Mouse (Mus musculus) hindbrain, embryonic 15.5 days (tissue): ENCODE results near the gene Brd3os. TPM values are rescaled to one million over a fixed set of nuclear protein-coding genes. Genes with fewer than 3 reads are reported as not detected.

Experiments used
- ATAC-seq: fragments of 200-750 bp; cut with Nextera tagmentation; 2 replicates; pipeline ENCODE4 v1.8.0; 2017; ENCODE audit warnings: low read depth, moderate number of reproducible peaks, moderate TSS enrichment; ENCODE audit not compliant: low FRiP score
- H3K27ac ChIP-seq: fragments of 300-500 bp; sonication (generic); replicated peaks from 2 replicates; pipeline ENCODE4 v1.5.1; 2015; ENCODE audit warnings: mild to moderate bottlenecking, inconsistent platforms
- H3K27me3 ChIP-seq: fragments of 300-500 bp; sonication (generic); 2 replicates; pipeline ENCODE4 v1.6.1; 2015; ENCODE audit warnings: control low read depth, inconsistent platforms
- H3K36me3 ChIP-seq: fragments of 300-500 bp; sonication (generic); 2 replicates; pipeline ENCODE4 v1.6.1; 2015; ENCODE audit warnings: control low read depth, inconsistent platforms
- H3K4me1 ChIP-seq: fragments of 300-500 bp; sonication (generic); replicated peaks from 2 replicates; pipeline ENCODE4 v1.6.1; 2015; ENCODE audit warnings: control low read depth, inconsistent platforms
- H3K4me2 ChIP-seq: fragments of 300-500 bp; sonication (generic); 2 replicates; pipeline ENCODE4 v1.6.1; 2015; ENCODE audit warnings: moderate library complexity, mild to moderate bottlenecking, inconsistent platforms
- H3K4me3 ChIP-seq: fragments of 300-500 bp; sonication (generic); 2 replicates; pipeline ENCODE4 v1.5.1; 2015; ENCODE audit warnings: mild to moderate bottlenecking, inconsistent platforms
- H3K9ac ChIP-seq: fragments of 300-500 bp; sonication (generic); 2 replicates; pipeline ENCODE4 v1.6.1; 2015; ENCODE audit warnings: inconsistent platforms
- H3K9me3 ChIP-seq: fragments of 300-500 bp; sonication (generic); 2 replicates; pipeline ENCODE4 v1.6.1; 2016; ENCODE audit warnings: control low read depth, inconsistent platforms
- WGBS: fragments of 180-500 bp; shearing (Covaris S2); methylation state at CpG from one replicate; pipeline ENCODE4 v1.1.7; 2015; 5-methylcytosine and 5-hydroxymethylcytosine counted together
- polyA plus RNA-seq: library from polyadenylated mRNA; unstranded; fragments of >200 nt; fragmentation: Nextera tagmentation; extraction: Ambion mirVana; gene quantifications from 2 replicates; pipeline ENCODE4 v1.2.1, GENCODE M21; 2015

Gene Brd3os
- polyA plus RNA-seq, 1 experiment from 2014 or later, result 44.6 TPM

DNA sequence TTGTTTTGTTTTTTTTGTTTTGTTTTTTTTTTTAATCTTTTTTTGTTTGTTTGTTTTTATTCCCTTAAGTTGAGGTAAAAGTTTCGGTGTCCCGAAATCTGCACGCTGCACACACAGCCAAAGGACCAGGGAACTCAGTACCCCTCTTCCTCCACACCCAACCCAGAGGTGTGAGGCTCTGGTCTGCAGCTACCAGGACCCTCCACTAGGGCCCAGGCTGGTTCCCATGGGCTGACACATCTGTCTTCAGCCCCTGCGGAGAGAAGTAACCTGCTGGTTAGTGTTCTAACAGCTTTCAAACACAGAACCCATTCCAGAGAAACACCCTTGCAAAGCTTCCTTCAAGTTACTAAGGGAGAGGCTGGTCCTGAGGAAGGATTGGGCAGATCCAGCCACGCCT, 5.7 kb downstream of the Brd3os start:
- Histone ChIP-seq H3K4me3 (no peak overlapping the region), H3K36me3 (peaks cover 62% of the 10 kb centered on the region), H3K9me3 (no peaks in the 10 kb centered on the region), H3K9ac (no peak overlapping the region), H3K4me2 (no peak overlapping the region), H3K27ac (no peak overlapping the region), H3K27me3 (no peaks in the 10 kb centered on the region), H3K4me1 (peaks cover 15% of the 10 kb centered on the region)
- ATAC-seq, result no peak
- WGBS, result 90% methylated on average over 5 of the region's 5 CpGs

DNA sequence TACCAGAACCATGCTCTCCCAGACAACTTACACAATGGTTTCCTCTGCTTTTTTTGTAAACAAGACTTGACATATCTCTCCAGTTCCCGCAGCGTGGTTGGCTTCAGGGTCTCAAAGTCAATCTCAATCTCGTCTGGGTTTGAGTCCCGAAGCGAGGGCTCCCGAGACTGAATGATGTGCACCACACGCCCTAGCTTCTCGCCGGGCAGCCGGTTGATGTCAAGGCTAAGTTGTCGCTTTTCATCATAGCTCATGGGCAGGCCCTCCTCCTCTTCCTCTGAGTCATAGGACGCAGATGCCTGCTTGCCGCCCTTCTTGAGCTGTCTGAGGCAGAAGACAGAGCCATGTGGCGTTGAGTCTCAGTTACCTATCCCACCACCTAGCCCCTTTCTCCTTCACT, 8.1 kb downstream of the Brd3os start:
- no peak overlapping the region for H3K4me2 ChIP-seq
- no peak overlapping the region for H3K9ac ChIP-seq
- WGBS, result 92% methylated on average over 14 of the region's 14 CpGs
- H3K4me1 ChIP-seq, result no peaks in the 10 kb centered on the region
- H3K36me3 ChIP-seq, result peaks cover 79% of the 10 kb centered on the region
- no peaks in the 10 kb centered on the region for H3K9me3 ChIP-seq
- H3K4me3 ChIP-seq, result no peak overlapping the region
- no peak for ATAC-seq
- no peak overlapping the region for H3K27ac ChIP-seq
- H3K27me3 ChIP-seq, result no peaks in the 10 kb centered on the region

DNA sequence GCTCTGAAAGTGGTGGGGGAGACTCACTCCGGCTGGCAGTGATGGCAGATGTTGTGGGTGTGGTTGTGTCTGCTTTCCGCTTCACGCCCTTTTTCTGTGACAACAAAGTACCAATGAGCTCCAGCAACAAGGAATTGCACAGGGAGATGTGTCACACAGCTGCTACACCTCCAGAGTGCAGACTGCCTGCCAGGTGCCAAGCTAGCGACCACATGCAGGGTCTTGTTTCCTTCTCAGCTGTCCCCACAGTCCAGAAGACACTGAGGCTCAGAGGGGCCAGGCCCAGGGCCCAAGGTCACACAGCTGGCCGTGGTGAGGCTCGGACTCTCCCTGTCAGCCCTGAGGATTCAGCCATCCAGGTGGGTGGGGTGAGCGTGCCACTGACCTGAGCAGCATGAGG, 17.6 kb downstream of the Brd3os start:
- no peaks in the 10 kb centered on the region for H3K4me1 ChIP-seq
- H3K4me2 ChIP-seq, result no peak overlapping the region
- no peak overlapping the region for H3K4me3 ChIP-seq
- 80% methylated on average over 7 of the region's 7 CpGs for WGBS
- H3K36me3 ChIP-seq, result peaks cover 86% of the 10 kb centered on the region
- no peaks in the 10 kb centered on the region for H3K27me3 ChIP-seq
- no peaks in the 10 kb centered on the region for H3K9me3 ChIP-seq
- no peak for ATAC-seq
- no peak overlapping the region for H3K9ac ChIP-seq
- H3K27ac ChIP-seq, result no peak overlapping the region

DNA sequence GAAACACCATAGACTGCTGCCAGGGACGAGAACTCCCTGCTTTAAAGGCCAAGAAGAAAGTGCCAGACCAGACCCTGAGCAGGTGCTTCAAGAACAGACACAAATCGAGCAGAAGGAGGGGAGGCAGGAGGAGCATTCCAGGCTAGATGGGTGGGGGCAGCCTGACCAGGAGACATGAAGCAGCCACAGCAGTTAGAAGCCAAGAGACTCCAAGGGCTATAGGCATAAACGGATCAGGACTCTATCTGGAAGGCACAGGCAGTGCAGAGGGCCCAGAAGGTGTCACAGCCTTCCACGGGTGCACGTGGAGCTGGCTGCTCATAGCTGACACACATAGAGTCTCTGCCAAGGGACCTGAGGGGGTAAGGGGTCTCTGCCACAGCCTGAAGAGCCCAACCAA, 18.0 kb downstream of the Brd3os start:
- no peaks in the 10 kb centered on the region for H3K27me3 ChIP-seq
- peaks cover 83% of the 10 kb centered on the region for H3K36me3 ChIP-seq
- no peak overlapping the region for H3K27ac ChIP-seq
- H3K4me3 ChIP-seq, result no peak overlapping the region
- no peak for ATAC-seq
- H3K9me3 ChIP-seq, result no peaks in the 10 kb centered on the region
- no peak overlapping the region for H3K9ac ChIP-seq
- no peaks in the 10 kb centered on the region for H3K4me1 ChIP-seq
- 91% methylated on average over 5 of the region's 5 CpGs for WGBS
- no peak overlapping the region for H3K4me2 ChIP-seq

DNA sequence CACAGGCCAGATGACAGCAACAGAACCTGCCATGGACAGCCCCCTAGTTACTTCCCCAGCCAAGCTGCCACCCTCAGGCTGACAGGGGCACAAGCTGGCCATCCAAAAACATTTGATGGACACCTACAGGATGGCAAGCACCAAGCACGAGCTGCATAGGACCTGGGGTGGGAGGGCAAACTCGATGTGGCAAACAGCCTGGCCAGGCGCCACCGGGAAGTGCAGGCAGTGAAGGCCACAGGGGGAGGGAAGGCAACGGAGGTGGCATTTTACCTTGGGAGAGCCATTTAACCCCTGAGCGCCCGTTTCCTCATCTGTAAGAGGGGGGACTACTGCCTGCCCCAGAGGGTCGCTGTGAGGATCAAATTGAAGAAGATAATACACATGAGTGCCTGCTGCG, 18.5 kb downstream of the Brd3os start:
- peaks cover 81% of the 10 kb centered on the region for H3K36me3 ChIP-seq

DNA sequence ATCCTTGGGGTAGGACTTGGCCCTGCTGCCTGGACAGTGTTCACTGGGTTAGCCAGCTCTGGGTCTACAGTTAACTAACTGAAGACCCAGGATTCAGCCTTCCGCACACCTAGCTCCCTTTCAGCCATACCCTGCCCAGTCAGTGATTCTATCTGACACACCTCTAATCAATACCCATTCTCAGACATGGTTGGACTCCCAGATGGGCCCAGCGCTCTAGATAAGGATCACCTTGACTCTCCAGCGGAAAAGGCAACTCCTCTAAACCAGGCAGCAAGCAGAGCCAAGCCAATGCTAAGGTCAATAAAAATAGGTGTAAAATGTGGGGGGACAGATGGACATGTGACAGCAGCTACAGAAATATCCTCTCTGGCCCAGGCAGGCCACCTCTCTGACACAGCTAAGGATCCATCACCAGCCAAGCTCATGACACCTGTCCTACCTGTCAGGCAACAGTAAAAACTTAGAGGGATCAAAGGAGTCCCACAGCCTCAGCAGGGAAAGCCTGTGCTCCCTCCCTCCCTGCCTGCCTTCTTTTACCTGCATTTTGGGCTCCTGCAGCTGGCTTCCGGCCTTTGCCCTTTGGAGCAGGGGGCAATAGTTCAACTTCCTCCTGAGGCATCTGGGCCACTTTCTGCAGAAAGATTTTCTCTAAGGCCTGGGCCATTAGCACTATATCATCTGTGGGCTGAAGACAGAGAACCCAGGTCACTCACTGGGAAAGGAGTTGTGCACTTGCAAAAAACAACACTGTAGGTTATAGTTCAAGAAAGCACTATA, 19.9 kb downstream of the Brd3os start:
- ATAC-seq, result no peak
- H3K27me3 ChIP-seq, result no peaks in the 10 kb centered on the region
- H3K4me3 ChIP-seq, result no peak overlapping the region
- H3K4me2 ChIP-seq, result no peak overlapping the region
- H3K36me3 ChIP-seq, result peaks cover 70% of the 10 kb centered on the region
- H3K9me3 ChIP-seq, result no peaks in the 10 kb centered on the region
- WGBS, result 95% methylated on average over 4 of the region's 4 CpGs
- H3K9ac ChIP-seq, result no peak overlapping the region
- no peak overlapping the region for H3K27ac ChIP-seq
- no peaks in the 10 kb centered on the region for H3K4me1 ChIP-seq

More for the DNA sequence above, 18.5 kb downstream of the Brd3os start:
- Histone ChIP-seq H3K4me2 (no peak overlapping the region), H3K4me3 (no peak overlapping the region), H3K27ac (no peak overlapping the region), H3K9ac (no peak overlapping the region), H3K9me3 (no peaks in the 10 kb centered on the region), H3K27me3 (no peaks in the 10 kb centered on the region), H3K4me1 (no peaks in the 10 kb centered on the region)
- no peak for ATAC-seq
- WGBS, result 69% methylated on average over 9 of the region's 9 CpGs

DNA sequence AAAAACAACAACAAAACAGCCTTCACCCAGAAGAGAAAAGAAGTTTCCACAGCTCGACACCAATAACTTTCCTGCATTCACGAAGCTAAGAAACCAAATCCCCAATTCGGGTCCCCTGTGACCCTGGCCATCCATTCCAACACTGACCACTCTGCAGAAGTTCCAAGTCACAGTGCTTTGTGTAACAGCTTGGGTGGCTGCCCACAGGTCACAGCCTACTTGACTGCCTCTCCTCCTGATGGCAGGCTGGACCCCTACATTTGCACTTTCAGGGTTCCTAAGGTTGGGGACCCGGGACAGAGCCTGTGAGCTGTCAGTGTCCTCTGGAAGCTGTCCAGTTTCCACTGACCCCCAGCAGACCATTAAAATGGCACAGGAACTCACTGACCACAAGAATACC, 20.8 kb downstream of the Brd3os start:
- 94% methylated on average over 4 of the region's 4 CpGs for whole genome bisulfite sequencing
- Histone ChIP-seq H3K36me3 (peaks cover 62% of the 10 kb centered on the region), H3K27ac (no peak overlapping the region), H3K4me2 (no peak overlapping the region), H3K9ac (no peak overlapping the region), H3K4me3 (no peak overlapping the region), H3K27me3 (no peaks in the 10 kb centered on the region), H3K9me3 (no peaks in the 10 kb centered on the region), H3K4me1 (0 out of 2 replicates have a peak, but pooled peaks cover 4% of the 10 kb centered on the region)
- no peak for ATAC-seq

DNA sequence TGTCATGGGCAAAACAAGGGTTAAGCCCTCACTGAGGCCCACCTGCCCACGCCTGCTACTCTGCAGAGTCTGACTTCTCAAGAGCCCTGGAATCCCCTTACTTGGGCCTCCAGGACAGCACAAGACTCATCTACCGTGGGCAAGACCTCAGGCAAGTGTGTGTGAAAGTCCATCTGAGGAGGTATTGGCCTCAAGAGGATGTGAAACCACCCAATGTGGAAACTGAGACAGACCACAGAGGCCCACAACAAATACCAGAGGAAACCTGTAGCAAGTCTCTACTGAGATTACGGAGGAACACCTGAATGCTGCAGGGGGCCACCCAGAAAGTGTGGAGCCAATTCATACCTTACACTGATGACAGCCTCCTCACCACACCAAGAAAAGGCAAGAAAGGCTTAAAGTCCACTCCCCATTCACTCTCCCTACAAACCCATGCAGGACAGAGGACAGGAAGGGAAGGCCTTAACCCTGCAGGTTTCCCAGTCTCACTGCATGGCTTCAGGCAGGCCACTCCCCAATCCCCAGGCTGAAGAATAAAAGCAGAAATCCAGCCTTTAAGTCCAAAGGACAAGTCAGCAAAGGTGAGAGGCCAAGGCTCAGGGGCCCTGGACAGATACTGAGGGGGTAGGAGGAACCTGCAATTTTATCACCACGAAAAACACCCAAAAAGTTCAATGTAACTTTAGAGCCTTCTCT, 27.3 kb downstream of the Brd3os start:
- Histone ChIP-seq H3K27me3 (no peaks in the 10 kb centered on the region), H3K9ac (no peak overlapping the region), H3K9me3 (no peaks in the 10 kb centered on the region), H3K4me2 (no peak overlapping the region), H3K4me1 (peaks cover 60% of the 10 kb centered on the region), H3K27ac (no peak overlapping the region), H3K36me3 (peaks cover 6% of the 10 kb centered on the region; the same call in 1 of the 2 replicates), H3K4me3 (no peak overlapping the region)
- no peak for ATAC-seq
- 83% methylated on average over 4 of the region's 4 CpGs for WGBS

DNA sequence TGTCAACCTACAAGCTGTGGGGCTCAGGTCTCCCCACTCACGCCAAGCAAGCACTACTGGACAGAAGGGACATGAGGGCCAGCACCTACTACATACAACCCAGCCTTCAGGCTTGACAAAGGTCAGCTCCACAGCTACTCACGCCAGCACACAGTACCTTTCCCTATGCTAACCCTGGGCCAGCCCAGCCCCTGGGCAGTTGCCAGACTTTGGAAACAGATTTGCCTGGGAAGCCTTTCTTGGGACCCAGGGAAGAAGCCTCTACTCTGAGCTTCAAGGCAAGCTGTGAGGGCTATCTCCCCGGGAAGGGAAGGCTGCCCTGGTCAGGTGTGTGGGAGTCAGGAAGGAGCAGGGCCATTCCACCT, 27.8 kb downstream of the Brd3os start:
- Histone ChIP-seq H3K4me1 (peaks cover 61% of the 10 kb centered on the region), H3K4me2 (no peak overlapping the region), H3K9ac (no peak overlapping the region), H3K4me3 (no peak overlapping the region), H3K36me3 (peaks cover 6% of the 10 kb centered on the region; the same call in 1 of the 2 replicates), H3K9me3 (no peaks in the 10 kb centered on the region), H3K27me3 (no peaks in the 10 kb centered on the region), H3K27ac (no peak overlapping the region)
- ATAC-seq, result no peak
- WGBS, result 84% methylated on average over 3 of the region's 3 CpGs

DNA sequence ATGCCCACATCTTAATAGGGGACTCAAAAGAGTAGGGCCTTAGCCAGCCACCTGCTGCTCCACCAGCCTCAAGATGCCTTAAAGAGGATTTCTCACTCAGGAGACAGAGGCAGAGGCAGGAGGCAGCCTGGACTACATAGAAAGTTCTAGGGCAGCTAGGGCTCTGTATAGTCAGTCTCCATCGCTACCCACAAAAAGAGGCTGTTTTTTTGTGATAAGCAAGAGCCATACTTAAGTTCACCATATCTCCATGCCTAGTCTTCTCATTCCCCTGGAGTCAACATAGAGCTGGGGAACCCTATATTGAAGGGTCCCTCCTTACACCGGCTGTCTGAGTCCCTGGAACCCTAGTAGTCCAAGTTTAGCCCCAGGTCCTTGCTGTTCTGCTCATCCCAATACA, 28.4 kb downstream of the Brd3os start:
- Histone ChIP-seq H3K27me3 (no peaks in the 10 kb centered on the region), H3K9me3 (no peaks in the 10 kb centered on the region), H3K4me3 (no peak overlapping the region), H3K4me1 (peaks cover 61% of the 10 kb centered on the region), H3K4me2 (no peak overlapping the region), H3K27ac (no peak overlapping the region), H3K36me3 (peaks cover 3% of the 10 kb centered on the region; the same call in 1 of the 2 replicates), H3K9ac (no peak overlapping the region)
- WGBS, result 94% methylated on average over 2 of the region's 2 CpGs
- no peak for ATAC-seq

DNA sequence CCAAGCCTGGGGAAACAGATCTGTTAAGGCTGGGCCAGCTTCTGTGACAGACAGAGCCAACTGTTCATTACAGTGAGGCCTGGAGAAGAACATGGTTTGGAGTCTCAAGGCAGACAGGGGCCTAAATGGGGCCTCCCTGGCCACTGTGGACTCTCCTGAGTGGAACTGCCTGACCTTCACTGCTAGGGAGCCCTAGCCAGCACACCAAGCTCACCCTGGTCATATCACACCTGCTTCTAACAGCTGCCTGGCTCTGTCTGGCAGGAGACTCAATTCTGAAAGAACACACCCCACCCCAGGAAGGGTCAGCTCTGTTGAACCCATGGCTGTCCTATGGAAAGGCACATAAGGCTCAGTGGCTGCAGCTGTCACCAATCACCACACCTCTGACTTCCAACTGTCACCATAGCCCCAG, 29.1 kb downstream of the Brd3os start:
- H3K4me2 ChIP-seq, result no peak overlapping the region
- no peaks in the 10 kb centered on the region for H3K36me3 ChIP-seq
- H3K9me3 ChIP-seq, result no peaks in the 10 kb centered on the region
- no peak overlapping the region for H3K9ac ChIP-seq
- peaks cover 63% of the 10 kb centered on the region for H3K4me1 ChIP-seq
- no peak for ATAC-seq
- no peak overlapping the region for H3K4me3 ChIP-seq
- no peak overlapping the region for H3K27ac ChIP-seq
- H3K27me3 ChIP-seq, result no peaks in the 10 kb centered on the region

DNA sequence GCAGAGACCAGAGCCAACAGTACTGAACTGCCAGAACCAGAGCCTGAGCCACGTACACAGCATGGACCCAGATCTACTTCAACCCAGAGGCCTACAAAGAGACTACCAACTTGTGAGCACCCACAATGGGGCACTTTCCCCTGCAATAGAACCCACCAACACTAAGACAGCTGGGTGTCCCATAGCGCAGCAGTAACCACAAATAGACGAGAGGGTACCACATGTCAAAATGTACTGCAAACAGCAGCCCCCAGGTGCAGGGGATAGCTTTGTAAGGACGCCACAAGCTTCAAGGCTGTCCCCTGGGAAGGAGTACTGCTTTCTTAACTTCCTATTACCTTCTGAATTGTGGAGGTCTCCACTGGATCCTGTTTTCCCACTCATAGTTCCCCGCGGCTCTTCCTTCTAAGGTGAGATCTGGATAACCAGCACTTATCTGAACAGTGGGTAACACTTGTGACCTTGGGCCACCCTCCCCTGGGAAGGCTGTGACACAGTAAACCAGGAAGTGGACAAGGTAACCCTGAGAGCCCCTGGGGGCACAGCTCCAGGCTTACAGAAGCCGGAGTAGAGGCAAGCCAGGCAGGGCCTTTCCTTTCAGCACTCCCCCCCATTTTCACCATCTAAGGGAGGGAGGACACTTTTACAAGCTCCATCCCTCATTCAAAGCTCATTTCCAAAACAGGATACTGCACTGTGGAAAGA, 31.1 kb downstream of the Brd3os start:
- Histone ChIP-seq H3K4me2 (peak overlapping the region; percentile 99), H3K27ac (no peak overlapping the region), H3K36me3 (no peaks in the 10 kb centered on the region), H3K4me3 (peak overlapping the region; percentile 83), H3K27me3 (no peaks in the 10 kb centered on the region), H3K9ac (peak overlapping the region; percentile 82; the same call in 1 of the 2 replicates), H3K4me1 (peaks cover 67% of the 10 kb centered on the region), H3K9me3 (no peaks in the 10 kb centered on the region)
- WGBS, result 70% methylated on average over 7 of the region's 7 CpGs
- no peak for ATAC-seq
